Mouse (Mus musculus): ENCODE measurements at regions not wholly inside any gene's neighbourhood (a gene's known extent, or its start where the extent isn't known, plus 50 kb on each side); places are given as distances from the start of the nearest gene placed in this dataset.

DNA sequence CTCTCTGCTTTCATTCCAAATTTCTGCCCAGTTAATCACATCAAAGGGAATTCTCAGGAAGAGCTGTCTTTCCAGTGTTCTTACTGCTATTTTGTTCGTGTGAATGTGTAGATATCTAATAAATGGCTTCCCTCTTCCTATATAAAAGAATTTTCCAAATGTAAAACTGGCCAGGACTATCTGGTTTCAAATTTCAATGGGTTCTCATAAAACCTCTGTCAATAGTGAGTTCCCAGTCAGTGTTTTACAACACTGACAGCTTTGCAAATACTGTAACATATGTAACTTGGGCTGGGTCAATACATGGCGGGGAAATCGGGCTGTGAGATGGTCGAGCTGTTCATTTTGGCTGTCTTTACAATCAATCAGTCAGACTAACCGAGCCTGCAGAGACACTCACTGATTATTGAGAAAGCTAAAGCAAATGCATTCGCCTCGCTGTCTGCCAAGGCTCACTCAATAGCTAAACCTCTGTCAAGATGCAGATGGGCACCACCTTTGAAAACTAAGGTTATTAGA is 155.0 kb upstream of the Slc24a2 start:
- ATAC-seq (ENCODE audit: low FRiP score, low read depth), result no peak
- H3K9me3 ChIP-seq, result no peaks in the 10 kb centered on the region
- WGBS, result 25% methylated on average over 7 of the region's 7 CpGs
- no peak overlapping the region for H3K27ac ChIP-seq (replicated peaks)
- no peak overlapping the region for H3K4me2 ChIP-seq
- no peaks in the 10 kb centered on the region for H3K36me3 ChIP-seq
- H3K27me3 ChIP-seq, result no peaks in the 10 kb centered on the region
- no peak overlapping the region for H3K9ac ChIP-seq
- H3K4me1 ChIP-seq (replicated peaks), result peaks cover 21% of the 10 kb centered on the region
- no peak overlapping the region for H3K4me3 ChIP-seq

DNA sequence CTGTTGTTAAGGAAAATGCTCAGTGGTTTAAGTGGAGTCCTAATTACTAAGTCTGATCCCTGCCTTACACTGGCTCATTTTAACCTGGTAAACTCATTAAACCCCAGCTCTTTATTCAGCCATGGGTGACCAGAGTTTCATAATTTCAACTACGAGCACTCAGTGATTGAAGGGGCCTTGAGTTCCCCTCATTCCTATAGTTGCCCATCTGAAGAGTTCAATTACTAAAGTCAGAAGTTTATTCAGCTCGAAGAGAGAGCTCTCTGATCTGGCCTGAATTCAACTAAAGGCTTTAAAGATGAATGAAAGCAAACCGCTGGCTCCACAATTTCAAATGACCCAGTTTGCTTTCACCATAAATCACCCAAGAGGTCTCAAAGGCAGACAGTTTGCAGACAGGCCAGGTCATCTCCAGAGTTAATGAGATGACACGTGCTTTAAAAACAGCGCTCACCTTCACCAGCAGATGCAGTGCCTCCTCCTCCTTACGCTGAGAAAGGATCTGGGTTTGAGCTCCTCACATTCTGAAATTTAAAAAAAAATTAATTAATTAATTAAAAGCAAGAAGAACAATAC is 154.3 kb upstream of the Slc24a2 start:
- no peak for ATAC-seq (ENCODE audit: low FRiP score, low read depth)
- WGBS, result 29% methylated on average over 6 of the region's 6 CpGs

GRCm38 (mm10) chr4:87380716-87381115 is 150.4 kb upstream of the Slc24a2 start:
- Histone ChIP-seq H3K27ac (replicated peaks) (no peak overlapping the region), H3K4me1 (replicated peaks) (peaks cover 15% of the 10 kb centered on the region), H3K27me3 (no peaks in the 10 kb centered on the region), H3K9ac (no peak overlapping the region), H3K9me3 (no peaks in the 10 kb centered on the region), H3K4me2 (no peak overlapping the region), H3K36me3 (no peaks in the 10 kb centered on the region), H3K4me3 (no peak overlapping the region)
- WGBS, result 67% methylated on average over 5 of the region's 5 CpGs
- no peak for ATAC-seq (ENCODE audit: low FRiP score, low read depth)

More for the DNA sequence above, 154.3 kb upstream of the Slc24a2 start:
- no peak overlapping the region for H3K27ac ChIP-seq (replicated peaks)
- H3K4me3 ChIP-seq, result no peak overlapping the region
- no peak overlapping the region for H3K4me2 ChIP-seq
- peaks cover 21% of the 10 kb centered on the region for H3K4me1 ChIP-seq (replicated peaks)
- no peaks in the 10 kb centered on the region for H3K36me3 ChIP-seq
- no peak overlapping the region for H3K9ac ChIP-seq
- no peaks in the 10 kb centered on the region for H3K27me3 ChIP-seq
- H3K9me3 ChIP-seq, result no peaks in the 10 kb centered on the region

DNA sequence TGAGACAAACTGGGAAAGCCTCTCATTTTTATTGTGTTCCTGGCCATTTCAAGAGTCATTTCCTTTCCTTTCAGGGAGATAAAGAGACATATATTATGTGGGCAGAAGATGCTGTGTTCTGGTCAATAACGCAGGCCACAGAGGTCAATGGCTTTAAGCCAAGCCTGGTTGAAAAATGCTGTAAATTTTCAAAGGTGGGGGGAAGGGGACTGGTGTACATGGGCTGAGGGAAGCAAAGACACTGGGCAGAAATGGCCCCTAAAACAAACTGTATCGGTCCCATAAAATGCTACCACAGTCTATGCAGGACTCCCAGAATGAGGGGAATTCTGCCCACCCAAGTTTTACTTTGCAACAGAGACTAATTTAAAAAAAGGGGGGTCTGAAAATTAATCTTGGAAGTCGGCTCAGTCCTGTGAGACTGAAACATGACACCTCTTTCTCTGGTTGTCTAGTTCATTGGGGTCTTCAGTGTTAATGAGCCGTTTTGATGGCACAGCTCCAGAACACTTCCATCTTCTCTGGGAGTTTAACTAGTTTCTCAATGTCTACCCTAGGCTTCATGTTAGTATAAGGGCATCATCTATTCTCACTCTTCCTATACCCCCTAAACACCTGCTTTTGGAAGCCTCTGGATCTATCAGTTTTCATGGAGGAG is 149.4 kb upstream of the Slc24a2 start:
- no peak overlapping the region for H3K4me2 ChIP-seq
- peaks cover 6% of the 10 kb centered on the region; the same call in 1 of the 2 replicates for H3K4me1 ChIP-seq (replicated peaks)
- H3K27me3 ChIP-seq, result no peaks in the 10 kb centered on the region
- no peaks in the 10 kb centered on the region for H3K36me3 ChIP-seq
- H3K27ac ChIP-seq (replicated peaks), result no peak overlapping the region
- no peaks in the 10 kb centered on the region for H3K9me3 ChIP-seq
- H3K9ac ChIP-seq, result no peak overlapping the region
- H3K4me3 ChIP-seq, result no peak overlapping the region
- no peak for ATAC-seq (ENCODE audit: low FRiP score, low read depth)
- WGBS, result 49% methylated on average over 4 of the region's 4 CpGs

GRCm38 (mm10) chr4:87371960-87372359 is 141.7 kb upstream of the Slc24a2 start:
- no peak for ATAC-seq (ENCODE audit: low FRiP score, low read depth)
- Histone ChIP-seq H3K4me2 (no peak overlapping the region), H3K9me3 (no peaks in the 10 kb centered on the region), H3K4me3 (no peak overlapping the region), H3K36me3 (no peaks in the 10 kb centered on the region), H3K27ac (replicated peaks) (no peak overlapping the region), H3K4me1 (replicated peaks) (peaks cover 22% of the 10 kb centered on the region), H3K9ac (no peak overlapping the region), H3K27me3 (no peaks in the 10 kb centered on the region)
- WGBS, result 36% methylated on average over 7 of the region's 7 CpGs

DNA sequence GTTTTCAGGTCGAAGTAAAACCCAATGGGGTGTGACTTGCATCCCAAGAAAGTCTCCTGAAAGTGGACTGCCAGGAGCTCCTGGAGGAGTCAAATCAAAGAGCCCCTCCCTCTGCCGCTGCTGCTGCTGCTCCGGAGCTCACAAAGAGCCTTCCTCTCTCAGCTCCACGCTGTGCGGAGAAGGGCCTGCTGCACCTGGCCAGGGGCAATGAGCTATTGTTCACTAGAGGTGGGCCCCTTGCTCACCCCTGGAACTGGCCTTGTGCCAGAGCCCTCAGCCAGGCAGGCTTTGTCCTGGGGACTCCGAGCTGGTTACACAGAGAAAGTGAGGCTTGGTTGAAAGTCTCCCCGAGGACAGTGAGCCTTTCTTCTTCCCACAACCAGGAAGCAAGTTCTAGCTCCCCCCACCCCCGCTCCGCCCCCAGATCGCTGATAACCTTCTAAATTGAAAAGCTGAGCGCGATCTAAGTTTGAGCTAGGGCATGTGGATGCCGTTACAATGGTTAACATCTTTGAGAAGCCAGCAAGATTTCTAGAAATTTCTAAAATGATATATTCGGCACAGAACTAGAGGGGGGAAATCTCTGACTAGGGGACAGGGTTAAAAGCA is 139.5 kb upstream of the Slc24a2 start:
- no peaks in the 10 kb centered on the region for H3K27me3 ChIP-seq
- H3K36me3 ChIP-seq, result no peaks in the 10 kb centered on the region
- H3K27ac ChIP-seq (replicated peaks), result peak overlapping the region; percentile 88
- 9% methylated on average over 14 of the region's 14 CpGs for WGBS
- no peak overlapping the region for H3K4me3 ChIP-seq
- peaks cover 22% of the 10 kb centered on the region for H3K4me1 ChIP-seq (replicated peaks)
- ATAC-seq (ENCODE audit: low FRiP score, low read depth), result peak; percentile 19; the same call in 1 of the 2 replicates
- H3K9me3 ChIP-seq, result no peaks in the 10 kb centered on the region
- no peak overlapping the region for H3K9ac ChIP-seq
- H3K4me2 ChIP-seq, result peak overlapping the region; percentile 66

- Histone ChIP-seq H3K27ac (replicated peaks) (peak overlapping the region; percentile 88), H3K4me1 (replicated peaks) (peaks cover 22% of the 10 kb centered on the region), H3K9ac (peak overlapping the region; percentile 51), H3K27me3 (no peaks in the 10 kb centered on the region), H3K9me3 (no peaks in the 10 kb centered on the region), H3K36me3 (no peaks in the 10 kb centered on the region), H3K4me2 (peak overlapping the region; percentile 66), H3K4me3 (peak overlapping the region; percentile 44)
- ATAC-seq (ENCODE audit: low FRiP score, low read depth), result peak; percentile 86
- WGBS, result 3% methylated on average over 20 of the region's 20 CpGs
Observed at GRCm38 (mm10) chr4:87368413-87369160, 138.3 kb upstream of the Slc24a2 start.

DNA sequence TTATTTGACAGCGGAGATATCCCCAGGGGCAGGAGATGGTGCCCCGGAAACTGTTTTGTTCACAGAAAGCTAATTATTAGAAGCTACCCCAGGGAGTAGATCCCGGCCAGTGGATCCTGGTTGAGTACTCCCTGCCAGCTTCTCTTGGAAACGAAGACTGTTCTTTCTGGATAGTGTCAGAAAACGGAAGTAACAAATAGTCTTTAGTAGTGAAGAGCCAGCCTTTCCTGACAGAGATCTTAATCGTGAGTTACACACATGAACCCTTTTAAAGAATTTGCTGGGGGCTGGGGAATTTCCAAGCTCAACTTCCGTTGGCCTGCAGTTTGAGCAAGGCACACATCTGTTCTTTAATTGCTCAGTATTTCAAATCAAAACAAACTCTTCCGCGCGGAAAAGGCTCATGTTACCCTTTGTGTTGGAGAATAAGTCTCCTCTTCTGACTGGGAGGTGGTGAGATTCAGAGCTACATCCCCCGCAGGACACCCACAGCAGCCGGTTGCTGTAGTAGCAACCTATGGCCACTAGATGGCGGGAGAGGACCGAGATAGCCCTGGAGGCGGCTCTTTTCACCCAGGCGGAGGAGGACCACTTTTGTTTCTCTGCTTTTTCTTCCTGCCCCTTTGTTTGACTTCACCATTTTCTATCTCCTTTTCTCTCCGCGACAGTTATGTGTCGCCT is 137.6 kb upstream of the Slc24a2 start:
- Histone ChIP-seq H3K27ac (replicated peaks) (peak overlapping the region; percentile 88), H3K4me2 (peak overlapping the region; percentile 66), H3K9me3 (no peaks in the 10 kb centered on the region), H3K27me3 (no peaks in the 10 kb centered on the region), H3K4me3 (peak overlapping the region; percentile 44), H3K36me3 (no peaks in the 10 kb centered on the region), H3K9ac (peak overlapping the region; percentile 51), H3K4me1 (replicated peaks) (peaks cover 22% of the 10 kb centered on the region)
- WGBS, result 4% methylated on average over 19 of the region's 19 CpGs
- peak; percentile 80 for ATAC-seq (ENCODE audit: low FRiP score, low read depth)

DNA sequence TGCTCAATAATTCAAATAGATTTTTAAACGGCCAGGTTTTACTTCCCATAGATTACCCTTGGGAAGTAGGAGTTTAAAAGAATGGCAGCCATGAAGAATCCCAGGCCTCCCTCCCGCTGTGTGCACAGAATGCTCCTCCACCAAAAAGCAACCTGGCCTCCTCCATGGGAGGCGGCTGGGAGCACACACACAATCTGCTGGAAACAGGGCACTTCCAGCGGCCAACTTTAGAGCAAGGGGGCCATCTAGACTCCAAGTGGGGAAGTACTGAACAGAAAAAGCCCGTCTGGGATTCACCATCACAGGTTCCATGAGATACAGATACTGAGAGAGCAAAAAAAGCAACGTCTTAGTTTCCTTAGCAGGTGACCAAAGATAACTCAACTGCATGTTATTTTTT is 131.9 kb upstream of the Slc24a2 start:
- WGBS, result 4% methylated on average over 6 of the region's 6 CpGs
- Histone ChIP-seq H3K9me3 (no peaks in the 10 kb centered on the region), H3K36me3 (no peaks in the 10 kb centered on the region), H3K27ac (replicated peaks) (no peak overlapping the region), H3K4me1 (replicated peaks) (no peaks in the 10 kb centered on the region), H3K4me2 (no peak overlapping the region), H3K4me3 (no peak overlapping the region), H3K27me3 (no peaks in the 10 kb centered on the region), H3K9ac (no peak overlapping the region)
- ATAC-seq (ENCODE audit: low FRiP score, low read depth), result peak; percentile 91

DNA sequence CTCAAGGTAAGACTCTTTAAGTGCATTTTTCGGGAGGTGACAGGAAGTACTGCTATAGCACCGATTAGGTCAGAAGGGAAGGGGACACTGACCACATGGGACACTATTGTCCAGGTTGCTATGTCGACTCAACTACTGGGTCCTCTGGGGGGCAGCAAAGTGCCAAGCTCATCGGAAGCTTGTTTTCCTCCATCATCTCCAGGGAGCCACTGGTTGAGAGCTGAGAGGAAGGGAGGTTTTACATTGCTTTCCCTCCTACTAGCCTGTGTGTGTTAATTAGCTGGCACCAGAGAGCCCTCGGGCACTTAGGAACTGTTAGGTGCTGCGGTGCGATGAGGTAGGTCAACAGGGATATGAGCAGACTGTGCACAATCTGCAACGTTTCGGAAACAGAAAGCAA is 129.2 kb upstream of the Slc24a2 start:
- ATAC-seq (ENCODE audit: low FRiP score, low read depth), result no peak

DNA sequence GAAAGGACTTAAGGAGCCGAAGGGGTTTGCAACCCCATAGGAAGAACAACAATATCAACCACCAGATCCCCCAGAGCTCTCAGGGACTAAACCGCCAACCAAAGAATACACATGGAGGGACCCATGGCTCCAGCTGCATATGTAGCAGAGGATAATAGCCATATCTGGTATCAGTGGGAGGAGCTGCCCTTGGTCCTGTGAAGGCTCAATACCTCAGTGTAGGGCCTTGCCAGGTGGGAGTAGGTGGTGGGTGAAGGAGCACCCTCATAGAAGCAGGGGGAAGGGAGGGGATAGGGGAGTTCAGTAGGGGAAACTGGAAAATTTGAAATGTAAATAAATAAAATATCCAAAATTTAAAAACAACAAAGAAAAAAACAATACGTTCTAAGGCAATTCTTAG is 128.7 kb upstream of the Slc24a2 start:
- Histone ChIP-seq H3K4me2 (no peak overlapping the region), H3K27ac (replicated peaks) (no peak overlapping the region), H3K27me3 (no peaks in the 10 kb centered on the region), H3K9ac (no peak overlapping the region), H3K4me1 (replicated peaks) (no peaks in the 10 kb centered on the region), H3K36me3 (no peaks in the 10 kb centered on the region), H3K9me3 (no peaks in the 10 kb centered on the region), H3K4me3 (no peak overlapping the region)
- no peak for ATAC-seq (ENCODE audit: low FRiP score, low read depth)
- 86% methylated on average over 3 of the region's 3 CpGs for WGBS

More for the DNA sequence above, 129.2 kb upstream of the Slc24a2 start:
- Histone ChIP-seq H3K27me3 (no peaks in the 10 kb centered on the region), H3K4me2 (no peak overlapping the region), H3K9me3 (no peaks in the 10 kb centered on the region), H3K27ac (replicated peaks) (no peak overlapping the region), H3K4me3 (no peak overlapping the region), H3K9ac (no peak overlapping the region), H3K36me3 (no peaks in the 10 kb centered on the region), H3K4me1 (replicated peaks) (no peaks in the 10 kb centered on the region)
- 48% methylated on average over 9 of the region's 9 CpGs for WGBS

Measured in hindbrain, embryonic 15.5 days (tissue).